ENCODE assay signal across 18 mouse cellular contexts in genomic region chr1:107479909-107480308, GRCm38 (mm10). TPM values are rescaled to one million over a fixed set of nuclear protein-coding genes. Genes with fewer than 3 reads are reported as not detected.
"Had no signal": no experiment of that assay in that cellular context is flagged by ENCODE, and none has a peak within 500 bp of the region (broad histone marks: within the 10 kb centered on the region; RNA-seq: fewer than 3 reads in every experiment).

No protein-coding gene starts in this region.

- H3K27me3 ChIP-seq: midbrain, embryonic 12.5 days; neural tube, embryonic 13.5 days; neural tube, embryonic 15.5 days had no signal

- H3K4me3 ChIP-seq: midbrain, embryonic 10.5 days; midbrain, embryonic 12.5 days; myocyte; neural tube, embryonic 13.5 days; neural tube, embryonic 15.5 days had no signal

- H3K9ac ChIP-seq: liver, embryonic 14.5 days; lung, embryonic 14.5 days; midbrain, embryonic 12.5 days; neural tube, embryonic 13.5 days; neural tube, embryonic 15.5 days had no signal

- H3K9me3 ChIP-seq: midbrain, embryonic 10.5 days; midbrain, embryonic 12.5 days; neural tube, embryonic 13.5 days; neural tube, embryonic 15.5 days had no signal

- H3K4me2 ChIP-seq: lung, embryonic 14.5 days; midbrain, embryonic 12.5 days; neural tube, embryonic 13.5 days; neural tube, embryonic 15.5 days had no signal

- H3K4me1 ChIP-seq: midbrain, embryonic 10.5 days; midbrain, embryonic 12.5 days; neural tube, embryonic 13.5 days; neural tube, embryonic 15.5 days had no signal

- H3K36me3 ChIP-seq: midbrain, embryonic 10.5 days; midbrain, embryonic 12.5 days; neural tube, embryonic 13.5 days; neural tube, embryonic 15.5 days had no signal

- H3K27ac ChIP-seq: liver, embryonic 14.5 days; midbrain, embryonic 10.5 days; midbrain, embryonic 12.5 days; neural tube, embryonic 13.5 days; neural tube, embryonic 15.5 days had no signal

- DNase-seq: lung, adult 18-20 months; lung, embryonic 14.5 days; lung, postnatal 10 days; lung, postnatal 4 days; midbrain, embryonic 14.5 days; retina, postnatal 1 day; right cerebral cortex, adult 18-20 months; right cerebral cortex, postnatal 25 days; thymus, postnatal 14 days; thymus, postnatal 36 days had no signal

RNA-seq across cellular contexts. Expression of gene Serpinb2, which starts 31.3 kb away (rescaled TPM):
- total RNA-seq: megakaryocyte-erythroid progenitor cell, adult 5-6 weeks had no signal
- polyA plus RNA-seq: midbrain, embryonic 10.5 days; midbrain, embryonic 12.5 days; midbrain, embryonic 14.5 days; neural tube, embryonic 15.5 days; stomach, embryonic 14.5 days had no signal
